Mouse (Mus musculus) liver, embryonic 11.5 days (tissue): ENCODE results near the gene Zfp354b. TPM values are rescaled to one million over a fixed set of nuclear protein-coding genes. Genes with fewer than 3 reads are reported as not detected.

Source experiments
- ATAC-seq: fragments of 200-750 bp; cut with Nextera tagmentation; replicated peaks from 2 replicates; pipeline ENCODE4 v1.8.0; 2017; ENCODE audit warnings: moderate number of reproducible peaks, mild to moderate bottlenecking, moderate TSS enrichment, moderate library complexity; ENCODE audit not compliant: low FRiP score
- DNase-seq: peaks from one replicate; pipeline ENCODE4 v3.0.0-alpha.2; 2017; ENCODE audit warnings: low spot score
- H3K27ac ChIP-seq: fragments of 300-500 bp; sonication (generic); 2 replicates; pipeline ENCODE4 v1.5.1; 2014; ENCODE audit warnings: mild to moderate bottlenecking, low read depth, low read length, control low read depth
- H3K27me3 ChIP-seq: fragments of 300-500 bp; sonication (generic); replicated peaks from 2 replicates; pipeline ENCODE4 v1.6.1; 2014; ENCODE audit warnings: low read length, mixed read lengths; ENCODE audit not compliant: control insufficient read depth, insufficient read depth
- H3K36me3 ChIP-seq: fragments of 300-500 bp; sonication (generic); 2 replicates; pipeline ENCODE4 v1.6.1; 2014; ENCODE audit warnings: mild to moderate bottlenecking, low read length, moderate library complexity, mixed read lengths; ENCODE audit not compliant: control insufficient read depth, insufficient read depth
- H3K4me1 ChIP-seq: fragments of 300-500 bp; sonication (generic); replicated peaks from 2 replicates; pipeline ENCODE4 v1.6.1; 2014; ENCODE audit warnings: low read length, mixed read lengths; ENCODE audit not compliant: control insufficient read depth, insufficient read depth
- H3K4me2 ChIP-seq: fragments of 300-500 bp; sonication (generic); 2 replicates; pipeline ENCODE4 v1.6.1; 2014; ENCODE audit warnings: mild to moderate bottlenecking, control low read depth, moderate library complexity
- H3K4me3 ChIP-seq: fragments of 300-500 bp; sonication (generic); 2 replicates; pipeline ENCODE4 v1.5.1; 2014; ENCODE audit warnings: low read depth, low read length, control low read depth
- H3K9ac ChIP-seq: fragments of 300-500 bp; sonication (generic); 2 replicates; pipeline ENCODE4 v1.6.1; 2014; ENCODE audit warnings: low read depth, low read length, control low read depth
- H3K9me3 ChIP-seq: fragments of 300-500 bp; sonication (generic); 2 replicates; pipeline ENCODE4 v1.6.1; 2016; ENCODE audit warnings: low read length, inconsistent platforms, mixed read lengths; ENCODE audit not compliant: control insufficient read depth
- WGBS: fragments of 180-500 bp; shearing (Covaris S2); extraction: QIAGEN DNeasy Blood & Tissue Kit; methylation state at CpG from one replicate; pipeline ENCODE4 v1.1.7; 2014; 5-methylcytosine and 5-hydroxymethylcytosine counted together
- polyA plus RNA-seq: library from polyadenylated mRNA; unstranded; fragments of >200 nt; fragmentation: Nextera tagmentation; extraction: Ambion mirVana; gene quantifications from 2 replicates; pipeline ENCODE4 v1.2.1, GENCODE M21; 2014

Zfp354b gene
- polyA plus RNA-seq: 0.47 and 0.51 TPM in 2 replicates

GRCm38 (mm10) chr11:50931451-50931866, at the start of gene Zfp354b:
Gene Zfp354b, minus strand, starts transcription at chr11:50931633.
- H3K4me2 ChIP-seq: peak within 1 kb of the TSS; percentile 98
- H3K9ac ChIP-seq: peak within 1 kb of the TSS; percentile 64
- peak within 1 kb of the TSS; percentile 70 for H3K4me3 ChIP-seq
- peaks cover 8% of the 10 kb centered on the region for H3K27me3 ChIP-seq
- ATAC-seq (peak; percentile 89), DNase-seq (peak; percentile 80)
- H3K36me3 ChIP-seq: no peaks in the 10 kb centered on the region
- H3K9me3 ChIP-seq: no peaks in the 10 kb centered on the region
- H3K4me1 ChIP-seq: peaks cover 6% of the 10 kb centered on the region; the same call in 1 of the 2 replicates
- WGBS: 0% methylated on average over 18 of the region's 18 CpGs
- no peak within 1 kb of the TSS for H3K27ac ChIP-seq

GRCm38 (mm10) chr11:50977216-50977615, 45.8 kb upstream of the Zfp354b start:
- Histone ChIP-seq H3K27ac (no peak overlapping the region), H3K9ac (no peak overlapping the region), H3K27me3 (no peaks in the 10 kb centered on the region), H3K4me2 (no peak overlapping the region), H3K9me3 (no peaks in the 10 kb centered on the region), H3K4me1 (no peaks in the 10 kb centered on the region), H3K36me3 (no peaks in the 10 kb centered on the region), H3K4me3 (no peak overlapping the region)
- DNase-seq (no peak), ATAC-seq (no peak)
- WGBS: 63% methylated on average over 4 of the region's 4 CpGs

- H3K9ac ChIP-seq: no peak within 1 kb of the TSS
- H3K36me3 ChIP-seq: no peaks in the 10 kb centered on the region
- no peaks in the 10 kb centered on the region for H3K4me1 ChIP-seq
- H3K27ac ChIP-seq: no peak within 1 kb of the TSS
- H3K9me3 ChIP-seq: no peaks in the 10 kb centered on the region
- H3K4me3 ChIP-seq: no peak within 1 kb of the TSS
- 86% methylated on average over 11 of the region's 11 CpGs for WGBS
- DNase-seq (no peak), ATAC-seq (no peak)
- H3K27me3 ChIP-seq: no peaks in the 10 kb centered on the region
- no peak within 1 kb of the TSS for H3K4me2 ChIP-seq
These were observed 34.8 kb upstream of the Zfp354b start, which contains the start of gene Olfr1378 for GRCm38 (mm10) chr11:50966230-50966629. Gene Olfr1378, plus strand, starts transcription at chr11:50966530.

- no peak overlapping the region for H3K4me2 ChIP-seq
- ATAC-seq: no peak
- H3K36me3 ChIP-seq: no peaks in the 10 kb centered on the region
- H3K27me3 ChIP-seq: no peaks in the 10 kb centered on the region
- no peak for DNase-seq
- H3K9ac ChIP-seq: no peak overlapping the region
- 47% methylated on average over 2 of the region's 2 CpGs for WGBS
- H3K4me1 ChIP-seq: no peaks in the 10 kb centered on the region
- H3K27ac ChIP-seq: no peak overlapping the region
- H3K9me3 ChIP-seq: no peaks in the 10 kb centered on the region
- no peak overlapping the region for H3K4me3 ChIP-seq
These were observed 33.5 kb upstream of the Zfp354b start for GRCm38 (mm10) chr11:50964886-50965285.

DNA sequence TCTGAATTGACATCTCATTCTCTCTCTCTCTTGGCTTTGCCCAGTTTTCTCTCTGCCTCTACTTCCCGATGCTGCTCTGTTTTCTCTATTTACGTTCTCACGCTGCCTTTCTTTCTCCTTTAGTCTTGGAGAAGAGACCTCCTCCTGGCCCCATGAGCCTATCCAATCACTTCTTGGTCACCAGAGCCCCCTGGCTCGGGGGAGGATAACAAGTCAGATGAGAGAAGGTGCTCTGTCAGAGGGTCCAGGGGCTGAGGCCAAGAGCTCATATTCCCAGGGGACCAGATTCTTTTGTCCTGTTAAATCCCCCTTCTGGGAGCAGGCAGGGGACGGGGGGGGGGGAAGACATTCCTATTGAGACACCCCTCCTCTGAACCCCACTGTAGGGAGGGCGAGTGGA, 22.2 kb upstream of the Zfp354b start, which contains the start of gene Prop1:
Gene Prop1, minus strand, starts transcription at position 101 of the 400 bp plus-strand sequence.
- Histone ChIP-seq H3K9me3 (no peaks in the 10 kb centered on the region), H3K27me3 (no peaks in the 10 kb centered on the region), H3K27ac (no peak within 1 kb of the TSS), H3K4me1 (no peaks in the 10 kb centered on the region), H3K4me2 (no peak within 1 kb of the TSS), H3K4me3 (no peak within 1 kb of the TSS), H3K9ac (no peak within 1 kb of the TSS), H3K36me3 (no peaks in the 10 kb centered on the region)
- ATAC-seq (no peak), DNase-seq (no peak)
- 73% methylated on average over 6 of the region's 6 CpGs for WGBS

DNA sequence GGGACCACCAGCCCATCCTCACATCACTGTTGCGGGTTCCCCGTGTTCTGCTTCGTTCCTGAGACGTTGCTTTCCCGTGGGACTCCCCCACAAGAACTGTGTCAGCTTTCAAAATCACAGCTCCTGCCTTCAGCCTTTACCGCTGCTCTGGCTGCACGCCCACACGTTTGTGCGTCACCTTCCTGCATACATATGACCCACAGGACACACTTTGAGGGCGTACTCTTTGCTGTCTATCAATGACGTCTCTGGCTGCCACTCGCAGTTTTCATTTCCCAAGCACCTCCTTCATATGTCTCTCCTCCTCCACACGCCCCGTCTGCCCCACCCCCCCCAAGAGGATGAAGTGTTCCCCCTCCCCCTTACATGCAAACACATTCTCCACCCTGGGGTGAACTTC, 20.9 kb upstream of the Zfp354b start:
- Histone ChIP-seq H3K4me1 (no peaks in the 10 kb centered on the region), H3K27me3 (no peaks in the 10 kb centered on the region), H3K9me3 (no peaks in the 10 kb centered on the region), H3K36me3 (no peaks in the 10 kb centered on the region), H3K27ac (no peak overlapping the region), H3K9ac (no peak overlapping the region), H3K4me3 (no peak overlapping the region), H3K4me2 (no peak overlapping the region)
- ATAC-seq (no peak), DNase-seq (no peak)
- WGBS: 61% methylated on average over 14 of the region's 14 CpGs

DNA sequence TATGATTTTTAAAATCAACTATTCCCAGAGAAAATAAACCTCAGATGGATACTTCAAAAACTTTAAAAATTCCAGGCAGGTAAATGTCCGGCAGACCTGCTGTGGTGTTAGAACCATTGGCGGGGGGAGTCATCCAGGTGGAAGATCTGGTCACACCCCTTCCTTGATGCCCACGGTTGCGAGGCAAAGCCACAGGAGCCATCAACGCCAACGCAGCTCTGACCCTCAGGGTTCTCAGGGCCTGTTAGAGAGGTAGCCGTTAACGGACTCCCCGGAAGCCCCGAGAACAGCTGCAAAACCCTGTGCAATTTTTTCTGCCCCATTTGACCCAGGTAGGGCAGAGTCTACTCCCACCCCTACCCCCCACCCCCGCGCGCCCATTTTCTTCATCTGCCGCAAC, 12.1 kb upstream of the Zfp354b start, which contains the start of gene 4933414I15Rik:
Gene 4933414I15Rik, minus strand, starts transcription at position 260 of the 400 bp plus-strand sequence.
- H3K9me3 ChIP-seq: no peaks in the 10 kb centered on the region
- WGBS: 74% methylated on average over 14 of the region's 14 CpGs
- no peak for ATAC-seq
- no peak within 1 kb of the TSS for H3K27ac ChIP-seq
- H3K4me2 ChIP-seq: no peak within 1 kb of the TSS
- no peaks in the 10 kb centered on the region for H3K27me3 ChIP-seq
- no peak for DNase-seq
- H3K4me3 ChIP-seq: no peak within 1 kb of the TSS
- no peaks in the 10 kb centered on the region for H3K36me3 ChIP-seq
- H3K4me1 ChIP-seq: no peaks in the 10 kb centered on the region
- no peak within 1 kb of the TSS for H3K9ac ChIP-seq

GRCm38 (mm10) chr11:50942386-50942785, 11.0 kb upstream of the Zfp354b start:
- Histone ChIP-seq H3K4me3 (no peak overlapping the region), H3K9ac (no peak overlapping the region), H3K36me3 (no peaks in the 10 kb centered on the region), H3K9me3 (no peaks in the 10 kb centered on the region), H3K4me2 (no peak overlapping the region), H3K27me3 (no peaks in the 10 kb centered on the region), H3K27ac (no peak overlapping the region), H3K4me1 (no peaks in the 10 kb centered on the region)
- 72% methylated on average over 12 of the region's 12 CpGs for WGBS
- DNase-seq (no peak), ATAC-seq (no peak)

DNA sequence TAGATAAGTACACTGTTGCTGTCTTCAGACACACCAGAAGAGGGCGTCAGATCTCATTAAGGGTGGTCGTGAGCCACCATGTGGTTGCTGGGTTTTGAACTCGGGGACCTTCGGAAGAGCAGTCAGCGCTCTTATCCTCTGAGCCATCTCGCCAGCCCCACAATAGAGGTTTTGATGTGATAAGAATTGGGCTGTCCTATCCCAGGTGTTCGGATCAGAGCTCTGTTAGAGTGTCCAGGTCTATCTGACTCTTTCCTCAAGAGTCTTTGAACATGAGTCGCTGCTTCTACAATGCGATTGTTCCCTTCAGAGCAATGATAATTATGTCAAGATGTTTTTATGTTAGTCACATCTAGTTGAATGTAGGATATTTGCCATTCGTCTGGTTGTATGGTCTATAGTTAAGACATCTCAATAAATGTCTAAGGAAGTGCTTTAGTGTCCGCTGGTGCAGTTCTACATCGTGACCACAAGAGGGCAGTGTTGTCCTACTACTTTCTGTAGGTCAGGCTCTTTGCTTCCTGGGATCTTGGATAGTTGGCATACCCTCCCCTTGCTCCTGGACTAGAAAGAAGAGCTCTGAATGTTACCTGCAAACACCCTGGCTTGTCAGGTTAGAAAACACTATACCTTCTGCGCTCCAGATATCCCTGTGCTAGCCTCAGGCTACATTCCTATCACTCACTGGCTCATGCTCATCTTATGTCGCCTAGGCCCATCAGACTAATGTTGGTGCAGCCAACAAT, 8.4 kb upstream of the Zfp354b start:
- Histone ChIP-seq H3K36me3 (no peaks in the 10 kb centered on the region), H3K27ac (no peak overlapping the region), H3K9me3 (no peaks in the 10 kb centered on the region), H3K4me1 (no peaks in the 10 kb centered on the region), H3K4me2 (no peak overlapping the region), H3K9ac (no peak overlapping the region), H3K4me3 (no peak overlapping the region), H3K27me3 (no peaks in the 10 kb centered on the region)
- no peak for DNase-seq
- ATAC-seq: no peak
- WGBS: 33% methylated on average over 14 of the region's 14 CpGs
